Mouse (Mus musculus): ENCODE results near the gene Them7.

Them7 gene

DNA sequence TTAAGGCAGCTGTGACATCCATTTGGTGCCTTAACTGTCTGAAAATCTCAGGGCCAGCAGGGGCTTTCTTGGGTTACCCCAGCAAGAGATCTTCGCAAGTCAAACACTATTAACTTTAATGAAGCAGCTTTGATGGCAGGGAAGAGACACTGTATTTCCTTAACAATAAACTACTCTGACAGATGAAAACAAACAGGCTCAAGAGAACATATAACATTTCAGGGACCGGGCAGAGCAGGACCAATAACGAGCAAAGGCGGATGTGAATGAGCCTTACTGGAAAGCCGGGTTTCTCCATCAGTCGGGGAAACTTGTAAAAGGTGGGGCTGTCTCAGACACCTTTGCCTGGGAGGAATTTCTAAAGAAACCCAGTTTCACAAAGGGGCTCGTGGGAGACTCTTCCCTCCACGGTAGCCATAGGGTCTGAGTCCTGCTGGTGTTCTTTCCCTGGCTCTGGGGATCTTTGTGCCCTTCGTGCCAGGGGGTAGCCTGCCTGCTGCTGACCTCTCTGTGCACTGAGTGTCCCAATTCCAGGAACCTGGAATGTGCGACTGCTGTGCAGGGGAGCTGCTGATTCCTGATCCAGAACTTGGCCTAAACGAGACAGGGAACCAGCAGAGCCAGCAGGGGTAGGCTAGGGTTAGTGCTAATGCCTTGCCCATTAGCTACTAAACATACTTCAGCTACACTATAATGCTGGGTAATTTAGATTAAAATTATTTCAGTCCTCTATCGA is 11.4 kb downstream of the Them7 start:
- DNase-seq (ENCODE audit: low spot score), result no peak

DNA sequence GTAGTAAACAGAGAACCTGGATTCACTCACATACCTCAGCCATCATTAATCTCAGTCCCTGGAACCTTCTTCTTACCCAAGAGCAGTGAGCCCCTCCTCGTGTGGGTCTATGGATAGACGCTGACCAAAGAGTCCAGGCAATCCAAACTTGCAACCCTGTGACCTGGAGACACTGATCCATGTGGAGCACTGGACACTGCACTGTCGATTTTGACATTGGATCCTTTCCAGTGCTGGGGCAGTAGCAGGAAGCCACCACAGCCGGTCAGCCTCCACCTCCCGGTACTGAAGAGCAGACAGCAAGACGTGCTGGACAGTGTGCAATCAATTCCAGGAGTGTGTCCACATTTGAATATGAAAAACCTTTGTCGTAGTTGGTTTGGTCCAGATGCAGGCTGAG is 13.3 kb downstream of the Them7 start:
- DNase-seq (ENCODE audit: low spot score), result no peak

DNA sequence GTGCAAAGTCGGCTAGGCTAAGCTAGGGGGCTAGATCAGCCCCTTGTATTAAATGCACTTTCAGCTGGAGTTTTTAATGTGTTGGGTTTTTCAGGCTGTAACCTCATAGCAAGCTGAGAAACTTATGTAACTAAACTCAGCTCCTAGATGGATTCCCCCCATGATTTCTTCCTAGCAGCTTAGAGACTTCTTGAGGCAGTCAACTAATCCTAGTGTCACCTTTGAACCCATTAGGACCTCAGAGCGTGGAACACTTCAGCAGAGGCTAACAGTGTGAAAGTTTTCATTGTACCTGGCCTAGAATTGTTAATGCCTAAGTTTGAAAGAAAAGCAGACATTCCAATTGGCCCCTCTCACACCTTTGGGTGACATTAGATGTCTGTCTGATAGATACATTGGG is 13.7 kb downstream of the Them7 start:
- DNase-seq (ENCODE audit: low spot score), result no peak

DNA sequence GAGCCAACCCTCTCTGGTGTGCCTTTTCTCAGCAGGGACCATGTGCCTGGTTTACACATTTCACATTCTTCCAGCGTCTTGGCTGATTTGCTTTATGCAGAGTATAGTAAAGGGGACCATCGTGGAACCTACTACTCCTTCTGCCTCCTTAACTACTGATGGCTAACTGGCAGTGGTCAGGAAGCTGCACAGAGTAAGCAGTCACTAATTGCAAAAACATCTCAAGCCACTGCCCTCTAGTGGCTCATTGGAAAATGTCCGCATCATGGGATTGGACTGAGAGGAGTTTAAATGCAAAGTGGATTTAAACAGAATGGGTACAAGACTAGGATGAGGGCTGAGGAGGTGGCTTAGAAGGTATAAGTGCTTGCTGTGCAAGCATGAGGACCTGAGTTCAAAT is 14.7 kb downstream of the Them7 start:
- DNase-seq (ENCODE audit: low spot score), result no peak

DNA sequence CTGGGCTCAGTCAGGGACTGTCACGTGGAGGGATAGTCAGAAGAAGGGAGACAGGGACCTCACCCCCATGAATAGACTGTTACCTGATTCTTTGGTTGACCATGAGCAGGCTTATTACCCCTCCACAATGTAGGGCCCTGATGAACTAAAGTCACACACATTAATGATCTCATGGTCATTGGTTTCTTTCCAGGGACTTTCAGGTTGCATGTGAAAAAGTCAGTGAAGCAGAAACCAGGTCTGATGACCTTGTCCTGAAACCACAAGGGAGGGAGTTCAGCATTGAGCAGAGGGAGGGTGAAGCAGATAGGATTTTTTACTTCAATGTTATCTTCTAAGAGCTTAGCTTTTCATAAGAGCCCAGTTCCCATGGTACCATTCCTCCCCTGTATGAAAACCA is 16.5 kb downstream of the Them7 start:
- no peak for DNase-seq (ENCODE audit: low spot score)

DNA sequence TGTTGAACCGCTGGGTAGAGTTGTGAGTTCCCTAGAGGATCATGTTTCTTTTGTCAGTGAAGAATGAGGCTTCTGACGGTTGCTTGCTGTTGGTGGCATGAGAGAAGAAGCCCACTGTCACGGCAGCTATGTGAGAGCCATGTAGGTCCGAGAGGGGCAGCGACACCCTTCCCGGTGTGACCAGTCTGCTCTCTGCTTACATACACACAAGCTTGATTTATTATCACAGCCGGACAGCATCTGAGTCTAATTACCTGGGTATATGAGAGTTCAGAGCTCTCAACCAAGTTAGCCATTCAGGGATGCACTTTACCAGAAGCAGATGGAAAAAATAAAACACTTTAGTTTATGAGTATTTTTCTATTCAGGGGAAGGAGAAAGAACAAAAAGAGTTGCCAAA is 18.8 kb downstream of the Them7 start:
- DNase-seq (ENCODE audit: low spot score), result no peak

DNA sequence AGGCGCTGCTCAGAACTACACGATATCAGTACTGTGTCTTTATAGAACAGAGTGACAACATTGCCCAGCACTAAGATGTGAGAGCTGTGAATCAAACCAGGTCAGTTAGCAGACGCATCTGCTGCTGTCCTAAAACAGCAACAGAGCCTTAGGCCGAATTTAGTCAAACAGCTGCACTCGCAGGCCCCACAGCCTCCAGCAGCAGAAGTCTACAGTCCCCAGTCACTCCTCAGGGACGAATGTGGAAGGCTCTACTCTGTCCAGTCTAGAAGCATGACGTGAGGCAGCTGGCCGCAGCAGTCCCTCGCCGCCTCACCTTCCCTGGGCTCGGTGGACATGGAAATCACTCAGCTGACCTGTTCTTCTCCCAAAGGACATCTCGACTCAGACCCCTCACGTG is 20.6 kb downstream of the Them7 start:
- DNase-seq (ENCODE audit: low spot score), result no peak

DNA sequence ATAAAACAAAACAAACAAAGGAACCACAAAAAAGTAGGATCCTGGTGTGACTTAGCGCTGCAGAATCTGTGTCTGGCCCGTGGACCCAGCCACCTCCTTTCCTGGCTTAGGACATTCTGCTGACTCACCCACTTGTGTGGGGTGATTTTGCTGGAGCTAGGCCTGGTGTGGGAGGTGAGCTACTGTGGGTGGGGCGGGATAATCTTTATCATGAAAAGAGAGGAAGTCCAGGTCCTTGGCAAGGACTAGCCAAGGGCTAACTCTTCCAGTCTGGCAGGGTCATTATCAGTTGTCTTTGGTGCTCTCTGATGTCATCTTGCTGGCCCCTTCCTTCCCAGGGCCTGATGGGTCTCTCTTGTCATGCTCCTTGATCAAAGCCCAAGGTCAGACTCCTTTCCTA is 27.9 kb downstream of the Them7 start:
- DNase-seq (ENCODE audit: low spot score), result no peak

DNA sequence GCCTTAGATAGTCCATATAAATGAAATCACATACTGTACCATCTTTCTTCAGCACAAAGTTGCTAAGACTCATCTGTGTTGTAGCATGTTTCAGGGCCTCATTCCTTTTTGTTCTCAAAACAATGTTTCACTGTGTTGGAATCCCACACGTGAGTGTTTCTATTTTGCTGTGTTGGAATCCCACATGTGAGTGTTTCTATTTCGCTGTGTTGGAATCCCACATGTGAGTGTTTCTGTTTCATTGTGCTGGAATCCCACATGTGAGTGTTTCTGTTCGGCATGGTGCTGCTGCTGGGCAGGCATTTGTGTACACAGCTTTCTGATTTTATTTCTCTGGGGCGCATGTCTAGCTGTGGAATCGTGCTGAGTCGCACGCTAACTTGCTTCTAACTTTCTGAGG is 28.7 kb downstream of the Them7 start:
- DNase-seq (ENCODE audit: low spot score), result no peak

DNA sequence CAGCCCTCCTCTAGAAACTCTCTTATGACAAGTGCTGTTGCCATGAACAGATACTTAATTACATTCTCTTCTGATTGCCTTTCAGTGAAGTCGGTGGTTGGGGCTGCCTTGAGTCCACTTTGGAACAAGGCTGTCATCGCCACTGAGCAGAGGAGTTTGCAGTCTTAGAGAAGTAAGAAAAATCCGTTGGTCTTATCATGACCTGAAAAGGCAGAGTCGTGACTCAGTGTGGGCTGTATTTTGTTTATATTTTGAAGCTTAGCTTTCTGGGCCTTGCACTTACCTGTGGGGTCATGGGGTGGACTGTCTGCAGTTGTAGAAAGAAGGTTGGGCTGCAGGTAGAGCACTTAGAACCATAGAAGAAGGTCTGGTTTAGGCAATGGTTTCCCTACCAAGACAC is 31.3 kb downstream of the Them7 start:
- no peak for DNase-seq (ENCODE audit: low spot score)

DNA sequence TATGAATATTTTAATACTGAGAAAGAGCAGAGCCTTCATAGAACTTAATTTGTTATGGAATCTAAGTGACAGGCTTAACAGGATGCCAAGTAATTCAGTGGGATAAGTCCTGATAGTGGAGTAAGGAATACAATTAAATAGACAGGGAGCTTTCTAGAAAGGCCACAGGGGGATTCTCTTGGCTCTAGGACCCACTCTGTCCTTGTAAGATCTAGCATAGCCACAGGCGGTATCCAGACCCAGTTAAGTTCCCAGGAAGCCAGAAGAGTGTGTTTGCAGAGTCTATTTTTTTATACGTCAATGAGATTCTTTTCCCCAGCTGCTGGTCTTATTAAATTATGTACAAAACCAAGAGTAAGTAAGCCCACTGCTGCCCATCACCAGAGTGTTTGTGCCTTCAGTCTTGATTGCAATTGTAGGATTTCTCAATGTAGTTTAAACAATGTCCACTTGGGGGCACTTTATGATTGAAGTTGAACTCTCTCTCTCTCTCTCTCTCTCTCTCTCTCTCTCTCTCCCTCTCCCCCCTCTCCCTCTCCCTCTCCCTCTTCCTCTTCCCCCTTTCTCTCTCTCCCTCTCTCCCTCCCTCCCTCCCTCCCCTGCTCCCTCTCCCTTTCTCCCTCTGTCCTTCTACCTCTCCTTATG is 32.4 kb downstream of the Them7 start:
- no peak for DNase-seq (ENCODE audit: low spot score)

DNA sequence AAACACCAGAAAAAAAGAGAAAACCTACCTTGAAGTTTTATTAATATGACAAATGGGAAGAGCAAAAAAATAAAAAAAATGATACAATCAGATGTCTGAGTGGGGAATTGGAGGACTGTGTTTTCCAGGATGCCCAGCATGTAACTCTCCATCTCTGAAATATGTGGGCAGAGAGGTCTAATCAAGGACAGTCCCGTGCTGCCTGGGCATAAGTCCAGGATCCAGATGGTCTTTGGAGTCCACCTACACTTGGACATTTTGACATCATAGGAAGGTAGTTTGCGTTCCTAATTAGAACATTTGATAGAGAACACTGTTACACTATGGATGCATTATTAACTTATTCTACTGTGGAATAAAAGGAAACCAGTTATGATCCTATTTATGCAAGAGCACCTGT is 33.3 kb downstream of the Them7 start:
- DNase-seq (ENCODE audit: low spot score), result no peak

DNA sequence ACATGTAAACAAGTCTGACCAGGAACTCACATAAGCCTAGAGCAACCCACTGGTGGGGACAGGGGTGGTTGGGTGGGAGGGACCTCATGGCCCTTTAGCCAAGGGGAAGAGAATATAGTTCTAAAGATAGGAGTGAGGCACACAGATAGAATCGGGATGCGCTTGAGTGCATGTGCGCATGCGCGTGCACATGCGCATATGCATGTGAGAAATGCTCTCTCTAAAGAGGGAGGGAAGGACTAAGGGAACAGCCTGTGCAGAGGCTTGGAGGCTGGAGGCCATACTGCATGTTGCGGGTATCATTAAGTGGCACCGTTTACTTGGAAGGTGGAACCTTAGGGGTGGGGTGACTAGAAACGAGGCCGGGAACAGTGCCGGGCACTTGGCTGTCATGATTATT is 37.2 kb downstream of the Them7 start:
- DNase-seq (ENCODE audit: low spot score), result no peak

DNA sequence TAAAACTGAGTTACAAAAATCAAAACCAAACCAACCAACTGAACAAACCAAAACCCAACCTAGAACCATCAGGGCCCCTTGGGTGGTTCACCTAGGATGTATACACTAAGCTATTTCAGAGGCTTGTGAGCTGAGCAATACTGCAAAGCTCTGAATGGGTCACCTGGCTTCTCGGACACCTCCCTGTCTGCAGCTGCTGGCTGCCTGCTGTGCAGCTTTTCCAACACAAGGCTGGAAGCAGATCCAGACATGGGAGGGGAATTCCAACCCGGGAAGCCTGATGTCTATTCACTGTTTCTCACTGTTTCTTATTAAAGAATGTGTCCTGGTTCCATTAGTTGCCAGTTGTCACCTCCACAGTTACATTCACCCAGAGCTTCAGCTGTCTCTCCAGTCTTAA is 39.1 kb downstream of the Them7 start:
- DNase-seq (ENCODE audit: low spot score), result no peak

DNA sequence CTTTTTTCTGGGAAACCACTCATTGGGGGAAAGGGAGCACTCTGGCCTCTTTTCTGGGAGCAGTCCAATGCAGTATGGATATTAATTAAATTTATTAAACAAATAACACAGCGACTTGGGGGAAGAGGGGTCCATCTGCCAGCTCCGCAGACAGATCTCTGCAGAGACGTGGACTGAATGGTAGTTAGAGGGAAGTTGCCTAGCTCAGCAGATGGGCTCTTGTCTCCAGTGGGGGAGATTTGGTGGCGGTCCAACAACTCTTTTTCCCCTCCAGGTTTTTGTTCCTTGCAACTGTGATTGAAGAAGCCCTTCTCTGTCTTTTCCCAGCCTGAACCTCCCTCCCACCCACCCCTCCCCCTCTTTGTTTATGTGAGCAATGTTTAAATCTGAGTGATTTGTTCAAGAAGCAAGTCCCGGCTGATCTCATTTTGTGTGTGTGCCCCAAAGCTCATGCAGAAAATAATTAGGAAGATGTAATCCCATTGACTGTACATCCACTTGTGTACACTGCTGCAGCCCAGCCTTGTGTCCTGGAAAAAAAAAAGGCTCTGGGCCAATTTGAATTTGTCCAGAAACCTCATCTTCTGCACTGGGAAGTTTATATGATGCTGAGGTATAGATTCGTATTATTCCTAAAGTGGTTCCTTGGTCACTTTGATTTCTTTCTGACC is 58.4 kb downstream of the Them7 start:
- DNase-seq (ENCODE audit: low spot score), result no peak

DNA sequence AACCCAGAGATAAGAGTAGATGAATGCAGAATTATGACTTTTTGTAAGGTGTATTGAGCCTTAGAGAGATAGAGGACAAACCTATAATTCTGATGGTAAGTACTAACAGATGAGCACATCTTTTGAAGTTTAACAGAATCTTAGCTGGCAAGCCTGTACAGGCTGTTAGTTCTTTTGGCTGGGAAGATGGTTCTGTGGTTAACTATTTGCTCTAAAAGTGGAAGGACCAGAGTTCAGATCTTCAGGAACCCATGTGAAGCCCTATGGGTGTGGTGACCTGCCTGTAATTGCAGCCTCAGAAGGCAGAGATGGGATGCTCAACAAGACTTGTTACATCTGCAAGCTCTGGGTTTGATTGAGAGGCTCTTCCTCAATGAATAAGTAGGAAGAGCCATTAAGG is 59.7 kb downstream of the Them7 start:
- no peak for DNase-seq (ENCODE audit: low spot score)

DNA sequence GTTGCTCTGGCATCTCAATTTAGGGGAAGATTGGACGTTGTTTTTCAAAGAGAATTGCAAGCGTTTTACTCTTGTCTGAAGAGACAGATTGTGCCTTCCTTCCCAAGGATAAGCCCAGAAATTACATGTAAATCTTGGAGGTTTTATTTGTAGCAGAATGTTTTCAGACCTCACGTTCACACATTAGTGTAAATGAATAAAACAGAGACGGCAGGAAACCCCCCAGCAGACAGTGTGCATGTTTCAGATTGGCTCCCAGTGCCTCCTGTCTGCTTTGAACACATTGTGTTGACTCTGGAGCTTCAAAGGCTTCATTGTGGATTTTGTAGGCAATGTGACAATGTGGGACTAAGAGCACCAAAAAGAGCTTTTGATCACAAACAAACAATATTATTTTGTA is 60.7 kb downstream of the Them7 start:
- no peak for DNase-seq (ENCODE audit: low spot score)

DNA sequence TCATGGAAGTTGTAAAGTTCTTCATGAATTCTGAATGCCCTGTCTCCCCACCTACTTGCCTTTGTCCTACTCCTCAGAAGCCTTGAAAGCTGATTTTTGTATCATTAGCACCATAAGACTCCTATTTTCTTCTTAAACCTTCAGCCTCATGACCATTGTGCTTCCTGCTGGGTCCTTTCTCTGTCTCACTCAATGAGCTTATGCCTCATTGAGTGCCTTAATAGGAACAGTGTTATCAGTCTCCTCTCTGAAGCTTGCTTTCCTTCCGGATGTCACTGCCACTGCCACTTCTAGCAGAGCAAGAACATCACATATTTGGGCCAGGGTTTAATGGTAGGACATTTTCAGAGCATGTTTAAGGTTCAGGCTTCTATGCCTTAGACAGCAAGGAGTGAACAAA is 71.7 kb downstream of the Them7 start:
- no peak for DNase-seq (ENCODE audit: low spot score)

DNA sequence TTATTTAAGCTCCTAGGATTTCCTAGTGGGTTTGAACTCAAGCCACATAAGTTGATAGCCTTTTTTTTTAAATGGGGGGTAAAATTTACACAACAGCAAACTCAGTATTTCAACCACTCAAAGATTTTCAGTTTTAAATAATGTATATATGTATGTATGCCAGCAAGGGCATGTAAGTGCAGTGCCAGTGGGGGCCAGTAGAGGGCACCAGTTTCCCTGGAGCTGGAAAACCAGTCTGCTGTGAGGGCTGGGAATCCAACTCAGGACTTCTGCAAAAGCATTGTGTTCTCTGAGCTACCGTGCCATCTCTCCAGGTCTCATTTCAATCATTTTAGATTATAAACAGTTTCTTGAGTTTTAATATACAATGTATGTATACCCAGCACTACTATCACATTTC is 74.8 kb downstream of the Them7 start:
- DNase-seq (ENCODE audit: low spot score), result no peak

DNA sequence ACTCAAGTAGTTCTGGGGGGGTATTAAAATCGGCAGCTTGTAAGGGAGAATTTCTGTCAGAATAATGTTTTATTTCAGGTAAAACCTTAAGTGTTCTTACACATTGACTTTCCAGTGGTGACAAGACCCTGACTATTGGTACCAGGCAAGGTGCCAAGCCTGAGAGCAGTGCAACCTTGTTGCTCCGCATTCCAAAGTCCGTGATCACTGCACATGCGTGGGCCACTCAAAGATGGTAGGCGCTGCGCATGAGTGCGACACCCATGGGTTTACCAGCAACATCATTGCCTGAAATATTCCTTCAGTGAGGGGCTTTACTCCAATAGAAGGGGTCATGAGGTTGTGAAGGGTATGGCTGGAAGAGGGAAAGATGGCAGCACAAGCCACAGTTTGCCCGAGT is 77.0 kb downstream of the Them7 start:
- no peak for DNase-seq (ENCODE audit: low spot score)

DNA sequence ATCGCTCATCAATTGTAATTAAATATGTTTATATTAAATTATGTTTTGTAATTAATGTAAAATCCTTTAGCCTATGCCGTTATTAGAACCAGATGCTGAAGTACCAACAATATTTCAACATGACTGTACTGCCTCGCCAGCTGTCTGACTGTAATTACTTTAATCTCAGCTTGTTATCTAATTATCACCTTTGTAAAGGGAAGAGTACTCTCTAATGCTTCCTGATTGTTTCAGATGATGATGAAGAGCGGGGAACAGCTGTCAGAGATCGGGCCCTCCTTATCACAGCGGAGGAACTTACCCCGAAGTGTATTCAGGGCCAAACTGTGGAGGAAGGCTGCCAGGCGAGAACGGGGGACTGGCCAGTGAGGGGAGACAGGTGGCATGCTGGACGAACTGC is 77.4 kb downstream of the Them7 start:
- DNase-seq (ENCODE audit: low spot score), result no peak

DNA sequence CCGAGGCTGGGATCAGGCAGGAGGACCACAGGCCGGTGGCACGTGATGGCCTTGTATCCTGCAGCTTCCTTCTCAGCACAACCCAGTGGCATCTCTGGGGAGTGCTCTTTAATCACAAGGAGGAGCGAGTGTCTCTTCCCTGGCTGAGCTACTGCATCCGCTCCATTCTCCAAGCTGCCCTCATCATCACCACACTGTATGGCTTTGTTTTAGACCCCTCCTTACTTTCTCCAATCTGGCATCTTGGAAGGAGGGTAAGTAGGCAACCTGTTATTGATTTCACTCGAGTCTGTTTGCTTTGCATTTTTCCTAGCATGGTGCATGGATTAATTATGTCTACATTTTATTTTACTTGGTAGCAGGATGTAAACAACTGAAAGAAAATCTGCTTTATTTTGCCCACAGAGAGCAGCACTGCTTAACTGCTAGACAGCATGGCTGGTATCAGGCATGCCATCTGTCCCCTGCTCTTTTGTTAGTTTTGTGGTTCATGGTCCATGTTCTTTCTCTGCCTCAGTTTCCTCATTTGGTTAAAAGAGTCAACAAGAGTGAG is 79.9 kb downstream of the Them7 start:
- DNase-seq (ENCODE audit: low spot score), result no peak

DNA sequence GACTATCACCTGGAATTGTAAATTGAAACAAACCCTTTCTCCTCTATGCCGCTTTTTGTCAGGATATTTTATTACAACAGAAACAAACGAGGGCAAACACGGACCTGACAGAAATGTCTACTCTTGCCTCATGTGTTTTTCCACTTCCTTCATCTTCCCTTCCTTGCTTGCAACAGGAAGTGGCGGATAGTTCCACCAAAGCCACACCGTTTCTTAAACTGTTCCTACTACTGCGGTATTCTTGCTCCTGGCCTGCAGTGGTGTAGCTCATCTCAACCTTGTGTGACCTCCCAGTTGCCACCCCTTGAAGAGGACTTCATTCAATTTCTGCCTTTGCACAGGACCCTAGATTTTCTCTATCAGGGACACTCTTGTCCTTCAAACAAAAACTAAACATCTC is 81.8 kb downstream of the Them7 start:
- no peak for DNase-seq (ENCODE audit: low spot score)
